Mouse (Mus musculus): ENCODE measurements around the gene Lrig1. TPM values are rescaled to one million over a fixed set of nuclear protein-coding genes. Genes with fewer than 3 reads are reported as not detected.

The Lrig1 gene
- total and polyA plus RNA-seq, 3 experiments: 0.58 to 0.75 TPM; not detected in 1

DNA sequence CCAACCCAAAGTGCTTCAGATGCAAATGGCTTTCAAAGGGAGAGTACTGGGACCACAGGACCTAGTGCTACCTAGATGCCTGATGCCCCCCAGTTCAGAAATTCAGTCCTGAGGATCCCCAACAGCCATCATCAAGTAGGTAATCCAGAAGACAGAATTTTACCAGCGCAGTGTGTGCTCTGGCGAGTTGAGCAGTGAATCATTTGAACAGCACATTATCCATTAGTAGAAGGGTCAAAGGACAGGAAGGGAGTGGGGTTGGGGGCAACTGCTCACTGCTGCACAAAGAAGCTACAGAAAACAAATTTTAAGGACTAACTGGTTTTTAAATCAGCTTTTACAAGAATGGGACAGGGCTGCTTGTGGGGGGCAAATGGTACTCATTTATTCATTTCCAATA is 8.0 kb downstream of the Lrig1 start:
- no peaks in the 10 kb centered on the region for H3K9me3 ChIP-seq (replicated peaks; ENCODE audit: insufficient read depth, low read length)
- H3K4me3 ChIP-seq (ENCODE audit: control insufficient read depth in 1 of 2, insufficient read depth in 1 of 2, low read depth in 2 of 2, low read length in 2 of 2): no peak overlapping the region
- DNase-seq (ENCODE audit: low read depth, low spot score): no peak
- H3K27ac ChIP-seq (ENCODE audit: control insufficient read depth, low read depth, low read length): no peak overlapping the region
- no peaks in the 10 kb centered on the region for H3K79me2 ChIP-seq (ENCODE audit: control insufficient read depth, insufficient read depth, low read length, poor library complexity)
- H3K9ac ChIP-seq (ENCODE audit: control insufficient read depth, low read depth, low read length, poor library complexity, severe bottlenecking): no peak overlapping the region
- no peaks in the 10 kb centered on the region for H3K27me3 ChIP-seq (ENCODE audit: control insufficient read depth in 1 of 2, insufficient read depth in 2 of 2, low read length in 2 of 2)
- TF ChIP-seq ETS1 (IDR thresholded peaks at IDR 0.05; ENCODE audit: low read depth, low read length) (no peak), RAD21 (IDR thresholded peaks at IDR 0.05; ENCODE audit: low read depth, low read length) (no peak), MEF2A (IDR thresholded peaks at IDR 0.05; ENCODE audit: extremely low read depth, insufficient replicate concordance, low read depth, low read length, poor library complexity, severe bottlenecking) (no peak), ZC3H11A (IDR thresholded peaks at IDR 0.05; ENCODE audit: low read depth, low read length) (no peak), NELFE (IDR thresholded peaks at IDR 0.05; ENCODE audit: low read depth, low read length) (no peak), KAT2A (conservative IDR thresholded peaks at IDR 0.05; ENCODE audit: low read depth, low read length) (no peak), NRF1 (IDR thresholded peaks at IDR 0.05; ENCODE audit: insufficient read depth, low read depth, low read length, poor library complexity, severe bottlenecking) (no peak), ZMIZ1 (IDR thresholded peaks at IDR 0.05; ENCODE audit: low read depth, low read length) (no peak), CHD2 (IDR thresholded peaks at IDR 0.05; ENCODE audit: low read length) (no peak), SIN3A (IDR thresholded peaks at IDR 0.05; ENCODE audit: low read length) (no peak), MYB (IDR thresholded peaks at IDR 0.05; ENCODE audit: low read depth, low read length) (no peak), ZKSCAN1 (IDR thresholded peaks at IDR 0.05; ENCODE audit: low read depth, low read length) (no peak), MAX (IDR thresholded peaks at IDR 0.05; ENCODE audit: low read length) (no peak), TAL1 (IDR thresholded peaks at IDR 0.05; ENCODE audit: low read length) (no peak), RCOR1 (IDR thresholded peaks at IDR 0.05; ENCODE audit: low read depth, low read length) (no peak), MAFK (IDR thresholded peaks at IDR 0.05; ENCODE audit: borderline replicate concordance, low read depth, low read length) (no peak), CHD1 (IDR thresholded peaks at IDR 0.05; ENCODE audit: low read depth, low read length) (no peak), GABPA (IDR thresholded peaks at IDR 0.05; ENCODE audit: low read depth, low read length) (no peak), POLR2AphosphoS2 (IDR thresholded peaks at IDR 0.05; ENCODE audit: low read length) (no peak), HCFC1 (IDR thresholded peaks at IDR 0.05; ENCODE audit: low read depth, low read length) (no peak)
- H3K4me1 ChIP-seq (ENCODE audit: control insufficient read depth in 1 of 2, insufficient read depth in 2 of 2, low read length in 2 of 2): no peaks in the 10 kb centered on the region; a peak in 1 of 4 replicates
- H3K36me3 ChIP-seq (ENCODE audit: control insufficient read depth in 1 of 2, insufficient read depth in 2 of 2, low read length in 2 of 2): no peaks in the 10 kb centered on the region

DNA sequence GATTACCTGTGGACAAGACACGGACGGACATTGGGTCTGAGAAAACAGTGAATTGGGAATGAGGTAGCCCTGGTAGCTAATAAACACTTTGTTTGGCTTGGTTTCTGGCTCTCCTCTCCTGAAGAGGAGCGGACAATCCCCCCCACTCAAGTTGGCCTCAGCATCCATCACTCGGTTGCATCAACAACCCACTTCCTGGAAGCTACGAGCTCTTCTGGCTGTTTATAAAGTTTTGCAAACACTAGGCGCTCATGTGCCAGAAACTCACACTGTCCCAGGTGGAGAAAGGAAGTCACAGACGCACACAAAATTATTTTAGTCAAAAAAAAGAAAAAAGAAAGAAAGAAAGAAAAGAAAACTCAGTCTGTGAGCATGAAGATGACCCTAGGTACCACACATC is 9.7 kb downstream of the Lrig1 start:
- H3K4me1 ChIP-seq (ENCODE audit: control insufficient read depth in 1 of 2, insufficient read depth in 2 of 2, low read length in 2 of 2): peaks cover 4 to 11% of the 10 kb centered on the region in 2 experiments
- no peaks in the 10 kb centered on the region for H3K27me3 ChIP-seq (ENCODE audit: control insufficient read depth in 1 of 2, insufficient read depth in 2 of 2, low read length in 2 of 2)
- H3K4me3 ChIP-seq (ENCODE audit: control insufficient read depth in 1 of 2, insufficient read depth in 1 of 2, low read depth in 2 of 2, low read length in 2 of 2): no peak overlapping the region
- no peaks in the 10 kb centered on the region for H3K79me2 ChIP-seq (ENCODE audit: control insufficient read depth, insufficient read depth, low read length, poor library complexity)
- TF ChIP-seq POLR2AphosphoS2 (IDR thresholded peaks at IDR 0.05; ENCODE audit: low read length) (no peak), USF2 (IDR thresholded peaks at IDR 0.05; ENCODE audit: borderline replicate concordance in 1 of 2, insufficient read depth in 1 of 2, low read depth in 1 of 2, low read length in 2 of 2) (no peak), NELFE (IDR thresholded peaks at IDR 0.05; ENCODE audit: low read depth, low read length) (no peak), SIN3A (IDR thresholded peaks at IDR 0.05; ENCODE audit: low read length) (no peak), POLR2AphosphoS5 (IDR thresholded peaks at IDR 0.05; ENCODE audit: borderline replicate concordance, low read depth, low read length) (no peak), TBP (IDR thresholded peaks at IDR 0.05; ENCODE audit: low read depth, low read length) (no peak), CHD1 (IDR thresholded peaks at IDR 0.05; ENCODE audit: low read depth, low read length) (no peak), HCFC1 (IDR thresholded peaks at IDR 0.05; ENCODE audit: low read depth, low read length) (no peak), MXI1 (IDR thresholded peaks at IDR 0.05; ENCODE audit: low read depth, low read length) (no peak), EP300 (IDR thresholded peaks at IDR 0.05; ENCODE audit: low read depth in 1 of 2, low read length in 2 of 2) (no peak), USF1 (IDR thresholded peaks at IDR 0.05; ENCODE audit: low read depth, low read length) (no peak), ELF1 (IDR thresholded peaks at IDR 0.05; ENCODE audit: low read depth, low read length) (no peak), MYC (IDR thresholded peaks at IDR 0.05; ENCODE audit: low read depth, low read length) (no peak), BHLHE40 (IDR thresholded peaks at IDR 0.05; ENCODE audit: borderline replicate concordance, low read depth, low read length) (no peak), TAL1 (IDR thresholded peaks at IDR 0.05; ENCODE audit: low read length) (no peak), CTCF (IDR thresholded peaks at IDR 0.05 in 2 of 3, conservative IDR thresholded peaks at IDR 0.05 in 1 of 3; ENCODE audit: control insufficient read depth in 1 of 3, insufficient read depth in 1 of 3, low read depth in 2 of 3, low read length in 3 of 3, poor library complexity in 1 of 3, severe bottlenecking in 1 of 3) (no peak)
- DNase-seq (ENCODE audit: low read depth, low spot score): no peak
- H3K27ac ChIP-seq (ENCODE audit: control insufficient read depth, low read depth, low read length): no peak overlapping the region
- H3K9ac ChIP-seq (ENCODE audit: control insufficient read depth, low read depth, low read length, poor library complexity, severe bottlenecking): no peak overlapping the region
- peaks cover 0 to 5% of the 10 kb centered on the region in 2 experiments; a peak in 2 of 4 replicates for H3K36me3 ChIP-seq (ENCODE audit: control insufficient read depth in 1 of 2, insufficient read depth in 2 of 2, low read length in 2 of 2)
- H3K9me3 ChIP-seq (replicated peaks; ENCODE audit: insufficient read depth, low read length): no peaks in the 10 kb centered on the region
